Mouse (Mus musculus): Measurements from ENCODE around the gene Zfp865. TPM values are rescaled to one million over a fixed set of nuclear protein-coding genes. Genes with fewer than 3 reads are reported as not detected.

Zfp865 gene
- total RNA-seq, 2 experiments from 2014 or later = 36.3 to 40.3 TPM

- DNase-seq (ENCODE audit: extremely low spot score in 1 of 2, low spot score in 2 of 2) = no peak
- Histone ChIP-seq H3K4me3 (no peak overlapping the region), H3K27ac (no peak overlapping the region)
- intact Hi-C loops (cut with DNase I) = loop anchor here (2.0 kb wide), 1 partner anchor 16 kb away; the partner anchor contains the start of genes Ccdc106 and Zfp865
- TF ChIP-seq CTCF (IDR thresholded peaks at IDR 0.05) = no peak
These were observed 16.9 kb downstream of the Zfp865 start for GRCm38 (mm10) chr7:5037026-5037425.

GRCm38 (mm10) chr7:5037467-5037866 lies 17.3 kb downstream of the Zfp865 start:
- Histone ChIP-seq H3K4me3 (peak overlapping the region; percentile 70; the same call in 1 of the 2 replicates), H3K27ac (peak overlapping the region; percentile 97)
- TF ChIP-seq CTCF (IDR thresholded peaks at IDR 0.05) = no peak
- no peak for DNase-seq (ENCODE audit: extremely low spot score in 1 of 2, low spot score in 2 of 2)
- intact Hi-C loops (cut with DNase I) = loop anchor here (2.0 kb wide), 1 partner anchor 17 kb away; the partner anchor contains the start of genes Ccdc106 and Zfp865

GRCm38 (mm10) chr7:5038109-5038732 lies 18.0 kb downstream of the Zfp865 start, which contains the start of gene Zfp784:
TSS of gene Zfp784 (minus strand) at chr7:5038446.
- peak within 1 kb of the TSS; percentile 70 for H3K4me3 ChIP-seq
- no peak; the same call in 1 of the 2 replicates for TF ChIP-seq CTCF (IDR thresholded peaks at IDR 0.05)
- peak within 1 kb of the TSS; percentile 97 for H3K27ac ChIP-seq
- DNase-seq (ENCODE audit: extremely low spot score in 1 of 2, low spot score in 2 of 2) = peak; percentile 90 to 93
- intact Hi-C loops (cut with DNase I) = loop anchor here (2.0 kb wide), 1 partner anchor 23 kb away; the partner anchor contains the start of genes Fiz1, Gm44973 and Zfp524

- no peak for TF ChIP-seq CTCF (IDR thresholded peaks at IDR 0.05)
- H3K4me3 ChIP-seq = peak overlapping the region; percentile 70
- peak overlapping the region; percentile 97; the same call in 1 of the 2 replicates for H3K27ac ChIP-seq
- no peak for DNase-seq (ENCODE audit: extremely low spot score in 1 of 2, low spot score in 2 of 2)
- intact Hi-C loops (cut with DNase I) = loop anchor here (2.0 kb wide), 1 partner anchor 24 kb away; the partner anchor contains the start of genes Fiz1, Gm44973 and Zfp524
These were observed 18.8 kb downstream of the Zfp865 start for GRCm38 (mm10) chr7:5038940-5039339.

- intact Hi-C loops (cut with DNase I) = no loop called here
- Histone ChIP-seq H3K4me3 (no peak overlapping the region), H3K27ac (no peak overlapping the region)
- DNase-seq (ENCODE audit: extremely low spot score in 1 of 2, low spot score in 2 of 2) = no peak
- no peak for TF ChIP-seq CTCF (IDR thresholded peaks at IDR 0.05)
These were observed 24.8 kb downstream of the Zfp865 start for GRCm38 (mm10) chr7:5044981-5045380.

- no peak overlapping the region for H3K4me3 ChIP-seq
- H3K27ac ChIP-seq = no peak overlapping the region
- no peak for DNase-seq (ENCODE audit: extremely low spot score in 1 of 2, low spot score in 2 of 2)
- intact Hi-C loops (cut with DNase I) = loop anchor here (2.0 kb wide), 1 partner anchor 103 kb away; no protein-coding TSS in a partner anchor
- TF ChIP-seq CTCF (IDR thresholded peaks at IDR 0.05) = peak; percentile 25; the same call in 1 of the 2 replicates
These were observed 25.9 kb downstream of the Zfp865 start for GRCm38 (mm10) chr7:5046112-5046511.

GRCm38 (mm10) chr7:5047313-5047712 lies 27.1 kb downstream of the Zfp865 start:
- H3K27ac ChIP-seq = no peak overlapping the region
- no peak for DNase-seq (ENCODE audit: extremely low spot score in 1 of 2, low spot score in 2 of 2)
- H3K4me3 ChIP-seq = no peak overlapping the region
- TF ChIP-seq CTCF (IDR thresholded peaks at IDR 0.05) = peak; percentile 52
- intact Hi-C loops (cut with DNase I) = loop anchor here (2.0 kb wide), 1 partner anchor 105 kb away; no protein-coding TSS in a partner anchor

- no peak for TF ChIP-seq CTCF (IDR thresholded peaks at IDR 0.05)
These were observed 31.3 kb downstream of the Zfp865 start, which contains the start of gene Zfp580 for GRCm38 (mm10) chr7:5051193-5052192. TSS of gene Zfp580 (plus strand) at chr7:5051538.

GRCm38 (mm10) chr7:5052438-5052837 lies 32.3 kb downstream of the Zfp865 start:
- TF ChIP-seq CTCF (IDR thresholded peaks at IDR 0.05) = no peak
- intact Hi-C loops (cut with DNase I) = loop anchor here (10.0 kb wide), 2 partner anchors 208 to 498 kb away; partner anchors contain the start of gene Shisa7

More at GRCm38 (mm10) chr7:5051193-5052192, 31.3 kb downstream of the Zfp865 start, which contains the start of gene Zfp580:
- intact Hi-C loops (cut with DNase I) = loop anchor here (2.0 to 10.0 kb wide), 3 partner anchors 55 to 497 kb away; partner anchors contain the start of genes Shisa7 and Zfp579
- peak within 1 kb of the TSS; percentile 67 for H3K4me3 ChIP-seq
- H3K27ac ChIP-seq = peak within 1 kb of the TSS; percentile 95
- peak; percentile 81 to 83 for DNase-seq (ENCODE audit: extremely low spot score in 1 of 2, low spot score in 2 of 2)

GRCm38 (mm10) chr7:5052931-5053343 lies 32.8 kb downstream of the Zfp865 start:
- H3K27ac ChIP-seq = peak overlapping the region; percentile 95
- intact Hi-C loops (cut with DNase I) = loop anchor here (10.0 kb wide), 2 partner anchors 208 to 498 kb away; partner anchors contain the start of gene Shisa7
- no peak for TF ChIP-seq CTCF (IDR thresholded peaks at IDR 0.05)
- peak in 1 of 2 experiments; percentile 32 for DNase-seq (ENCODE audit: extremely low spot score in 1 of 2, low spot score in 2 of 2)
- peak overlapping the region; percentile 67 for H3K4me3 ChIP-seq

More at GRCm38 (mm10) chr7:5052438-5052837, 32.3 kb downstream of the Zfp865 start:
- no peak for DNase-seq (ENCODE audit: extremely low spot score in 1 of 2, low spot score in 2 of 2)
- Histone ChIP-seq H3K4me3 (peak overlapping the region; percentile 67), H3K27ac (peak overlapping the region; percentile 95)
